Mouse (Mus musculus) hindbrain, embryonic 13.5 days (tissue): Measurements from ENCODE around the gene Sgsm3. TPM values are rescaled to one million over a fixed set of nuclear protein-coding genes. Genes with fewer than 3 reads are reported as not detected.
A peak's percentile ranks its signal among the peaks of the same experiment; 100 is the strongest.

ENCODE experiments used
- ATAC-seq: fragments of 200-750 bp; cut with Nextera tagmentation; 2 replicates; pipeline ENCODE4 v1.8.0; 2017; ENCODE audit warnings: moderate TSS enrichment; ENCODE audit not compliant: low FRiP score
- H3K27ac ChIP-seq: fragments of 300-500 bp; sonication (generic); 2 replicates; pipeline ENCODE4 v1.5.1; 2015; ENCODE audit warnings: inconsistent platforms, mild to moderate bottlenecking, moderate library complexity
- H3K27me3 ChIP-seq: fragments of 300-500 bp; sonication (generic); 2 replicates; pipeline ENCODE4 v1.6.1; 2015; ENCODE audit warnings: mild to moderate bottlenecking, inconsistent platforms
- H3K36me3 ChIP-seq: fragments of 300-500 bp; sonication (generic); 2 replicates; pipeline ENCODE4 v1.6.1; 2015; ENCODE audit warnings: mild to moderate bottlenecking, inconsistent platforms
- H3K4me1 ChIP-seq: fragments of 300-500 bp; sonication (generic); replicated peaks from 2 replicates; pipeline ENCODE4 v1.6.1; 2015; ENCODE audit warnings: inconsistent platforms
- H3K4me2 ChIP-seq: fragments of 300-500 bp; sonication (generic); 2 replicates; pipeline ENCODE4 v1.6.1; 2015; ENCODE audit warnings: inconsistent platforms, mild to moderate bottlenecking, moderate library complexity
- H3K4me3 ChIP-seq: fragments of 300-500 bp; sonication (generic); 2 replicates; pipeline ENCODE4 v1.5.1; 2015; ENCODE audit warnings: mild to moderate bottlenecking, inconsistent platforms
- H3K9ac ChIP-seq: fragments of 300-500 bp; sonication (generic); 2 replicates; pipeline ENCODE4 v1.6.1; 2015; ENCODE audit warnings: mild to moderate bottlenecking, inconsistent platforms
- H3K9me3 ChIP-seq: fragments of 300-500 bp; sonication (generic); 2 replicates; pipeline ENCODE4 v1.6.1; 2016; ENCODE audit warnings: inconsistent platforms
- WGBS: fragments of 180-500 bp; shearing (Covaris S2); methylation state at CpG from one replicate; pipeline ENCODE4 v1.1.7; 2015; 5-methylcytosine and 5-hydroxymethylcytosine counted together
- microRNA-seq: library from miRNA; unstranded; fragments of <30 nt; microRNA quantifications from one replicate; pipeline ENCODE4, GENCODE M21; 2016
- polyA plus RNA-seq: library from polyadenylated mRNA; unstranded; fragments of >200 nt; fragmentation: Nextera tagmentation; extraction: Ambion mirVana; gene quantifications from 2 replicates; pipeline ENCODE4 v1.2.1, GENCODE M21; 2015

Sgsm3 gene
- polyA plus RNA-seq, 1 experiment from 2014 or later: 56.4 TPM

GRCm38 (mm10) chr15:81052491-81052890 lies 74.9 kb downstream of the Sgsm3 start:
- Histone ChIP-seq H3K4me1 (peaks cover 8% of the 10 kb centered on the region), H3K9me3 (no peaks in the 10 kb centered on the region), H3K9ac (no peak overlapping the region), H3K27ac (no peak overlapping the region), H3K4me2 (no peak overlapping the region), H3K4me3 (no peak overlapping the region), H3K27me3 (no peaks in the 10 kb centered on the region), H3K36me3 (no peaks in the 10 kb centered on the region)
- ATAC-seq: no peak
- WGBS: 91% methylated on average over 5 of the region's 5 CpGs

DNA sequence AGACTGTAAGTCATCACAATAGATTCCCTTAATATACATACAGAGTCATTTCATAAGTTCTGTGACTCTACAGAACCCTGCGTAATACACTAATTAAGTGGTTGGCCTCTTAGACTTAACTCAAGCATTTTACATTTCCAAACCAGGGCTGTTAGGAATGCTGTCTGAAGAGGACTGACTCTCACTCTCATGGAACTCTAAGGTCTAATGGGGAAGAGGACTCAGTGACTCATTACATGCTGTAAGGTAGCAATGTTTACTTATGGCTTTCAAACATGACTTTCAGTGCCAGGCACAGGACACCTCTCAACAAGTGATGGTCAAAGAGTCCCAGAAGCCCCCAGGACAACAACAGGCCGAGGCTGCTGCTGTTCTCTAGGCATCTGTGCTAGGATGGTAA lies 77.9 kb downstream of the Sgsm3 start:
- no peaks in the 10 kb centered on the region for H3K4me1 ChIP-seq
- WGBS: 96% methylated on average over 2 of the region's 2 CpGs
- H3K4me3 ChIP-seq: no peak overlapping the region
- H3K4me2 ChIP-seq: no peak overlapping the region
- H3K27ac ChIP-seq: no peak overlapping the region
- no peak for ATAC-seq
- H3K9me3 ChIP-seq: no peaks in the 10 kb centered on the region
- no peak overlapping the region for H3K9ac ChIP-seq
- H3K27me3 ChIP-seq: no peaks in the 10 kb centered on the region
- no peaks in the 10 kb centered on the region for H3K36me3 ChIP-seq

DNA sequence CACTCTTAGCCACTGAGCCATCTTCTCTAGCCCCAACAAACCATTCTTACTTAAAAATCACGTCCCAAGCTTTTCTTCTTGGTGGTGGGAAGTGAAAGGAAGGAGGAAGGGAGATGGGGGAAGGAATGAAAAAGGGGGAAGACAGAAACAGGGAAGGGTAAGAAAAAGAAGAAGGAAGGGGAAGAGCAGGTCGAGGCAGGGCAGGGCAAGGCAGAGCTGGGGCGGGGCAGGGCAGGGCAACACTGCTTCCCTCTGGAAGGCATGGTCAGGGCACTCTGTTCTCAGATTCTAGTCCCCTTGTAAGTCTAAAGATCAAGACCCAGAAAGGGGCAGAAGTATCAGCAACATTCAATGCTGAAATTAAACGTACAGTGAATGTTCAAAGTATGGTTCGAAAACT lies 80.2 kb downstream of the Sgsm3 start:
- Histone ChIP-seq H3K4me3 (no peak overlapping the region), H3K4me1 (peaks cover 13% of the 10 kb centered on the region), H3K4me2 (no peak overlapping the region), H3K27me3 (no peaks in the 10 kb centered on the region), H3K27ac (no peak overlapping the region), H3K36me3 (no peaks in the 10 kb centered on the region), H3K9me3 (no peaks in the 10 kb centered on the region), H3K9ac (no peak overlapping the region)
- no peak for ATAC-seq
- 94% methylated on average over 5 of the region's 5 CpGs for WGBS

- Histone ChIP-seq H3K36me3 (no peaks in the 10 kb centered on the region), H3K27me3 (no peaks in the 10 kb centered on the region), H3K4me1 (peaks cover 16% of the 10 kb centered on the region), H3K9me3 (no peaks in the 10 kb centered on the region), H3K9ac (no peak overlapping the region), H3K4me2 (no peak overlapping the region), H3K4me3 (no peak overlapping the region), H3K27ac (no peak overlapping the region)
- ATAC-seq: no peak
- WGBS: 95% methylated on average over 2 of the region's 2 CpGs
These were observed 83.4 kb downstream of the Sgsm3 start for GRCm38 (mm10) chr15:81060975-81061374.

Small RNAs within 50 kb of the gene (microRNA-seq; reads per million reads assigned to microRNA genes)
- gene Mir5113: 18.6 reads per million, percentile 29 among the genes with 10 or more reads in this experiment

Other genes starting within 250 kb of the Sgsm3 start
- gene Adsl, start 29.3 kb upstream of the Sgsm3 start, polyA plus RNA-seq: 96.3 and 98.1 TPM in 2 replicates
- 22.9 and 28.6 TPM in 2 replicates for gene Mrtfa, start 213.0 kb downstream of the Sgsm3 start, polyA plus RNA-seq